Mouse (Mus musculus) myocyte (in vitro differentiated cells): ENCODE measurements around the gene Dazap1. TPM values are rescaled to one million over a fixed set of nuclear protein-coding genes. Genes with fewer than 3 reads are reported as not detected.

Experiments
- H3K27me3 ChIP-seq: one replicate; pipeline ENCODE4 v1.6.1; 2011; ENCODE audit not compliant: control insufficient read depth, insufficient read depth, insufficient read length
- H3K36me3 ChIP-seq: one replicate; pipeline ENCODE4 v1.6.1; 2011; ENCODE audit not compliant: control insufficient read depth, insufficient read depth
- H3K4me2 ChIP-seq: one replicate; pipeline ENCODE4 v1.6.1; 2011; ENCODE audit warnings: low read depth, control low read depth
- H3K4me3 ChIP-seq: one replicate; pipeline ENCODE4 v1.5.1; 2011; ENCODE audit warnings: mild to moderate bottlenecking, control low read depth, moderate library complexity
- H3K79me2 ChIP-seq: one replicate; pipeline ENCODE4 v1.6.1; 2011; ENCODE audit not compliant: control insufficient read depth, insufficient read depth
- H3ac ChIP-seq: one replicate; pipeline ENCODE4 v1.6.1; 2011; ENCODE audit not compliant: control insufficient read depth, insufficient read length
- CEBPB ChIP-seq: IDR thresholded peaks from 2 replicates; pipeline ENCODE4 v1.6.1; 2011; ENCODE audit warnings: mild to moderate bottlenecking, moderate library complexity; ENCODE audit not compliant: poor library complexity, insufficient read depth, severe bottlenecking
- E2F4 ChIP-seq: IDR thresholded peaks from one replicate; pipeline ENCODE4 v1.6.1; 2011; ENCODE audit warnings: mild to moderate bottlenecking, control low read depth, moderate library complexity; ENCODE audit not compliant: insufficient read depth
- MAX ChIP-seq: IDR thresholded peaks from one replicate; pipeline ENCODE4 v1.6.1; 2011; ENCODE audit warnings: low read depth, mild to moderate bottlenecking, control low read depth
- MYOD1 ChIP-seq, 3 experiments: IDR thresholded peaks; one replicate each; pipeline ENCODE4 v1.6.1; 2011; ENCODE audit warnings: control low read depth in 2 of 3, low read depth in 2 of 3, mild to moderate bottlenecking in 2 of 3, moderate library complexity in 1 of 3; ENCODE audit not compliant: insufficient read length in 2 of 3, control insufficient read depth in 1 of 3
- MYOG ChIP-seq, 3 experiments: IDR thresholded peaks; one replicate each; pipeline ENCODE4 v1.6.1; 2011; ENCODE audit warnings: control low read depth in 2 of 3, low read depth in 2 of 3, mild to moderate bottlenecking in 2 of 3; ENCODE audit not compliant: insufficient read length in 2 of 3, control insufficient read depth in 1 of 3, insufficient read depth in 1 of 3
- POLR2A ChIP-seq: IDR thresholded peaks from one replicate; pipeline ENCODE4 v1.6.1; 2011; ENCODE audit warnings: low read depth, mild to moderate bottlenecking, control low read depth, moderate library complexity; ENCODE audit not compliant: insufficient read length
- POLR2AphosphoS2 ChIP-seq: IDR thresholded peaks from one replicate; pipeline ENCODE4 v1.6.1; 2011; ENCODE audit warnings: low read depth, control low read depth; ENCODE audit not compliant: insufficient read length
- REST ChIP-seq: IDR thresholded peaks from one replicate; pipeline ENCODE4 v1.6.1; 2011; ENCODE audit warnings: mild to moderate bottlenecking, control low read depth, moderate library complexity; ENCODE audit not compliant: insufficient read depth, insufficient read length
- SRF ChIP-seq: IDR thresholded peaks from one replicate; pipeline ENCODE4 v1.6.1; 2011; ENCODE audit warnings: low read depth; ENCODE audit not compliant: control insufficient read depth, insufficient read length
- TCF12 ChIP-seq: IDR thresholded peaks from one replicate; pipeline ENCODE4 v1.6.1; 2011; ENCODE audit warnings: mild to moderate bottlenecking, control low read depth; ENCODE audit not compliant: poor library complexity, insufficient read depth, severe bottlenecking
- TCF3 ChIP-seq: IDR thresholded peaks from one replicate; pipeline ENCODE4 v1.6.1; 2011; ENCODE audit warnings: low read depth, control low read depth; ENCODE audit not compliant: insufficient read length
- USF1 ChIP-seq: IDR thresholded peaks from one replicate; pipeline ENCODE4 v1.6.1; 2011; ENCODE audit warnings: low read depth, mild to moderate bottlenecking, control low read depth, moderate library complexity
- polyA plus RNA-seq: library from polyadenylated mRNA; unstranded; fragments of >200 nt; fragmentation: generic; extraction: Trizol; gene quantifications from one replicate; pipeline ENCODE4 v1.2.1, GENCODE M21; 2012; ENCODE audit warnings: missing spikeins

Dazap1 gene
- polyA plus RNA-seq, 1 experiment = 123 TPM

- H3K4me2 ChIP-seq = no peak overlapping the region
- H3K27me3 ChIP-seq = no peaks in the 10 kb centered on the region
- no peak overlapping the region for H3ac ChIP-seq
- TF ChIP-seq SRF = no peak
- no peak for TF ChIP-seq MYOD1 (IDR thresholded peaks at IDR 0.05; ENCODE audit: control insufficient read depth in 1 of 3, insufficient read length in 2 of 3, low read depth in 2 of 3)
- TF ChIP-seq TCF3 = no peak
- TF ChIP-seq CEBPB = no peak
- TF ChIP-seq MYOG (IDR thresholded peaks at IDR 0.05; ENCODE audit: control insufficient read depth in 1 of 3, insufficient read depth in 1 of 3, insufficient read length in 2 of 3, low read depth in 2 of 3) = no peak
- TF ChIP-seq POLR2AphosphoS2 = peak; percentile 24
- H3K79me2 ChIP-seq = no peaks in the 10 kb centered on the region
- H3K36me3 ChIP-seq = peaks cover 26% of the 10 kb centered on the region
- no peak overlapping the region for H3K4me3 ChIP-seq
Observed at GRCm38 (mm10) chr10:80282481-80283441, 21.5 kb downstream of the Dazap1 start.

GRCm38 (mm10) chr10:80285222-80286070, 24.2 kb downstream of the Dazap1 start:
- no peak for TF ChIP-seq TCF3
- no peak for TF ChIP-seq MAX
- no peak for TF ChIP-seq POLR2A
- no peak for TF ChIP-seq CEBPB
- no peak for TF ChIP-seq USF1
- TF ChIP-seq MYOG (IDR thresholded peaks at IDR 0.05; ENCODE audit: control insufficient read depth in 1 of 3, insufficient read depth in 1 of 3, insufficient read length in 2 of 3, low read depth in 2 of 3) = no peak
- no peak for TF ChIP-seq E2F4
- no peak for TF ChIP-seq POLR2AphosphoS2
- TF ChIP-seq TCF12 = no peak
- TF ChIP-seq SRF = no peak
- TF ChIP-seq MYOD1 (IDR thresholded peaks at IDR 0.05; ENCODE audit: control insufficient read depth in 1 of 3, insufficient read length in 2 of 3, low read depth in 2 of 3) = no peak
- no peak for TF ChIP-seq REST
- Histone ChIP-seq H3K4me3 (no peak overlapping the region), H3K4me2 (no peak overlapping the region), H3ac (no peak overlapping the region), H3K27me3 (no peaks in the 10 kb centered on the region), H3K79me2 (no peaks in the 10 kb centered on the region), H3K36me3 (peaks cover 18% of the 10 kb centered on the region)

- Histone ChIP-seq H3K36me3 (peaks cover 14% of the 10 kb centered on the region), H3K27me3 (no peaks in the 10 kb centered on the region), H3K79me2 (peaks cover 8% of the 10 kb centered on the region), H3K4me3 (no peak overlapping the region), H3ac (no peak overlapping the region), H3K4me2 (no peak overlapping the region)
- TF ChIP-seq POLR2A (no peak), TCF3 (no peak), TCF12 (no peak), MAX (no peak), MYOD1 (IDR thresholded peaks at IDR 0.05; ENCODE audit: control insufficient read depth in 1 of 3, insufficient read length in 2 of 3, low read depth in 2 of 3) (no peak), CEBPB (no peak)
Observed at GRCm38 (mm10) chr10:80288097-80288496, 26.8 kb downstream of the Dazap1 start.

- Histone ChIP-seq H3ac (no peak overlapping the region), H3K4me2 (no peak overlapping the region), H3K27me3 (no peaks in the 10 kb centered on the region), H3K36me3 (peaks cover 14% of the 10 kb centered on the region), H3K79me2 (peaks cover 13% of the 10 kb centered on the region), H3K4me3 (no peak overlapping the region)
- TF ChIP-seq POLR2AphosphoS2 = peak; percentile 44
- TF ChIP-seq E2F4 = no peak
Observed at GRCm38 (mm10) chr10:80288657-80289056, 27.4 kb downstream of the Dazap1 start.
